ENCODE assay signal across 13 mouse cellular contexts in the genomic region with DNA sequence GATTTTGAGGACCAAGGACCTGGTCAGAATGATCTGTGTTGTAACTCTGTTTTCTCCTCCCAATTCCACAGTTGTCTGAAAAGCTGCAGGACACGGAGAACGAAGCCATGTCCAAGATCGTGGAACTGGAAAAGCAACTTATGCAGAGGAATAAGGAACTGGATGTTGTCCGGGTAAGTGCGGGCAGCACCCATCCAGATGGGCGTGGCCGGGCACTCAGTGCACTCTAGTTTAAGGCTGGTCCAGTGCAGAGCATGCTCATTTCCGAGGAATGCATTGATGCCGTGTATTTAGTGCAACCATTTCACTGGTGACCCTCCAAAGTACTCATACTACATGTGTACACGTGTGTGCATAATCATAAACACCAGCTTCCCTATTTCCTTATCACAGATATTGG.
DNase-seq lines count a peak whose midpoint lies in the region.
"Had no signal": no experiment of that assay in that cellular context is flagged by ENCODE, and none has a peak within 500 bp of the region (broad histone marks: within the 10 kb centered on the region; RNA-seq: fewer than 3 reads in every experiment).

No protein-coding gene starts in this region.

- peak; percentile 85 for DNase-seq in heart, adult 11 months
- no peak for DNase-seq in heart, postnatal 10 days
- DNase-seq in urinary bladder, postnatal 14 days (ENCODE audit: low spot score): peak; percentile 20
- no peak for DNase-seq in urinary bladder, postnatal 4 days (ENCODE audit: low spot score in 2 of 2)
- peak; percentile 29 for DNase-seq in lung, postnatal 25 days (ENCODE audit: low spot score)
- DNase-seq in gastrocnemius, postnatal 25 days: no peak
- no peak for DNase-seq in adrenal gland, postnatal 36 days
- DNase-seq: adrenal gland, adult 8-10 months; cerebellum, adult 11-12 months; cerebellum, adult 9-10 months; cerebellum, postnatal 25 days; heart, adult 2 months; kidney, adult 18-20 months had no signal

- intact Hi-C loops in heart, postnatal 10 days (cut with DNase I): no loop called here

Comparison
In these comparisons a context has a peak if more than half of its experiments do, and no peak if none do; other contexts are left out.
1. DNase-seq: peak in heart, adult 11 months (single experiment), urinary bladder, postnatal 14 days (single experiment) and lung, postnatal 25 days (single experiment); none in heart, postnatal 10 days (0 of 2), urinary bladder, postnatal 4 days (0 of 2), gastrocnemius, postnatal 25 days (single experiment) and adrenal gland, postnatal 36 days (0 of 2).